Mouse (Mus musculus) adrenal gland, postnatal 4 days (tissue): ENCODE measurements around the gene Inpp4b. TPM values are rescaled to one million over a fixed set of nuclear protein-coding genes. Genes with fewer than 3 reads are reported as not detected.

Source experiments
- DNase-seq, 2 experiments: peaks; one replicate each; pipeline ENCODE4 v3.0.0; 2021 to 2022; ENCODE audit warnings: low spot score in 2 of 2, mixed read lengths in 2 of 2
- total RNA-seq, 2 experiments: library from RNA; stranded (reverse); gene quantifications; 2 replicates each; pipeline ENCODE4 v1.2.3; 2021

Gene Inpp4b
- total RNA-seq, 2 experiments from 2014 or later, result 9.8 to 10.8 TPM

DNA sequence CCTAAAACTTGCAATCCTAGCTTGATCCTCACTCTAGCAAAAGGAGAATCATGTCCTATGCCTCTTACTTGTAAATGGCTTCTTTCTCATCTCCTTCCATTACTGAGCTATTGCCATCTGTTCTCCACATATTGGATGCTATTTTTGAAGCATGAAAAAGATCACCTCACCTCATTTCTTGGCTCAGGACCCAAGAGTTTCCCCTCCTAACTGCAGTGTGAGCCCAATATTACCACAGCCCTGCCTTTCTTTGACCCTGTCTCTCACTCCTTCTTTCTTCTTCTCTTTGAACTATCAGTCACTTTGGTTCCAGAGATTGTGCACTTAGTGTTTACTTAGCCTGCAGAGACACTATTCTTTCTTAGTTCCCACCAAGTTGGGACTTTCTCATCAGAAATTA is 489.1 kb downstream of the Inpp4b start:
- DNase-seq, result no peak

DNA sequence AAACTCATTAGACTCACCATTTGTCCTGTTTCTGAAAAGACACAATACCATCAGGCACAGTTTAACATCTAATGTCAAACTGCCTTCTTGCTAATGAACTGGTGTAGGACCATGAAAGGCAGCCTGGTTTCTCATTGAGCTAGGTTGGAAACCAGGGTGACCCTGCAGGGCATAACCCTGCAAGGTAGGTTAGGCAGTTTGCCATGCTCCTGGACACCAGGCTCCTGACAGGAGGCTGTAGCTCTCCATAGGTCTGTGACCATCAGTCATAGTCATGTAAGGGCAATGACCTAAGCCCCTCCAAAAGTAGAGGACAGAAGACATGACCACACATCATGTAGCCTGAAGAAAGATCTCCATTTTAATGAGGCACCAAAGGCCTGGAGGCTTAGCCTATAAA is 491.5 kb downstream of the Inpp4b start:
- DNase-seq, result no peak

DNA sequence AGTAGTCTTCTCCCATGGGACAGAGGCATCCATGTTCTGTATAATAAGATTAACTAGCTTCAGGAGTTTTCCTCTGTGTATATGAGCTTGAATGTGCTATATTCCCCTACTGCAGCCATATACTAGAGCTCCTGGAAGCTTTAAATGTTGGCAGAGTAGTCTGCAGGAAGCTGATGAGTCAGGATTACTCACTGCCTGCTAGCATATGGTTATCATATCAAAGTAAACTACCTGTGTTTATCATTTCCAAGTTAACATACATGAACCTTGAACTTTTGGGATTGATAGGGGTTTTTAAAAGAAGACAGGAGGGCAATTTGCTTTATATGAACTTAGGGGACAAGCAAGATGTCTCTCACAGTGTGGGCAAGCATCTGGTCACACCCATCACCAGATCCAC is 498.2 kb downstream of the Inpp4b start:
- DNase-seq, result no peak

GRCm38 (mm10) chr8:81844104-81844982 is 502.0 kb downstream of the Inpp4b start:
- DNase-seq, result no peak

GRCm38 (mm10) chr8:81847929-81848328 is 505.6 kb downstream of the Inpp4b start:
- DNase-seq, result no peak

- no peak for DNase-seq
Observed at GRCm38 (mm10) chr8:81849976-81850375, 507.6 kb downstream of the Inpp4b start.

- no peak for DNase-seq
Observed at GRCm38 (mm10) chr8:81853184-81853583, 510.8 kb downstream of the Inpp4b start.

DNA sequence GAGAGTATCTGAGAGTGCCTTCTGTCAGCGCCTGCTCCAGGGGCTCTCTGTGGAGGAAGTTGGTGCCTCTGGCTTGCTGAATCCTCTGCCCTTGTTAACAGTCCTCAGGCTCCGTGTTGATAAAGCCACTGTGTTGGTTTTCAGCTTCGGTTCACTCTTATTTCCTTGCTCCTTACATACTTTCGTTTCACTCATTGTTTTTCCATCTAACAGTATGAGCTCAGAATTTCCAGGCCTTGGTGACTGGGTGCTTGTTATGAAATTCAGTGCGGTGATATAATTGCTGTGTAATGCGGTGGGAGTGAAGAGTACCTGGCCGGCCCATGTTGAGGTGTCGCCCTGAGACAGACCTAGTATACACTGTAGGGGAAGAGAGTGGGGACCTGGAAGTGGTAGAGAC is 512.2 kb downstream of the Inpp4b start:
- DNase-seq, result no peak

DNA sequence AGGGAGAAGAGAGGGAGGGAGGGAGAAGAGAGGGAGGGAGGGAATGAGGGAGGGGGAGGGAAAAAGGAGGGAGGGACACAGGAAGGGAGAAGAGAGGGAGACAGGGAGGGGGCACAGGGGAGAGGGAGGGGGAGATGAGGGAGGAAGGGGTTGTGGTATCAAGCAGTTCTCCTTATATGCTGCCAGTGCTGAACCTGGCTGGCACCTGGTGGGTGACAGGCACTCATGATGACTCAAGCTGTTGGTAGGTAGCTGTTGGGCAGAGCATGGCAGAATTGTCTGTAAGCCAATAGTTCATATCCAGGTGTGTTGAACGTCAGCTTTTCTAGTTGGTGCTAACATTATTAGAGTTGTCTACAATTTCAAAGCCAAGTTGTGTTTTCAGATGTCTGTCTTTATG is 512.7 kb downstream of the Inpp4b start:
- no peak for DNase-seq

- DNase-seq, result no peak
Observed at GRCm38 (mm10) chr8:81856120-81856519, 513.8 kb downstream of the Inpp4b start.

- DNase-seq, result no peak
Observed at GRCm38 (mm10) chr8:81856608-81857007, 514.3 kb downstream of the Inpp4b start.

DNA sequence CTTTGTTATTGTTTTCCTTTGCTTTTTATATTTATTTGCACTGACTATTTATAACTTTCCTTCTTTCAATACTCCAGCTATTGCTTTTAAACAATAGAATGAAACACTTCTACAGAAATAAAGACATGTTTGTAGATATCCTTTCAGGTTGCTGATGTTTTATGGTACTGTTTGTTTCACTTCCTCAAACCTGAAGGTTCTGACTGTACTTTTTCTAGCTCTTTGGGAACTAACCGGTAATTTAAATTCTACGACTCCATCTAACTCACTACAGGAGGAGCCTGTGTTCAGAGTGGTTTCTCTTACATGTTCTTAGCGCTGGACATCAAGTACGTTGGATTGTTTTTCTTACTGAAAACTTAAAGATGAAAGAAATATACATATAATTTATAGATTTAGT is 516.0 kb downstream of the Inpp4b start:
- no peak for DNase-seq

- no peak for DNase-seq
Observed at GRCm38 (mm10) chr8:81859805-81860204, 517.4 kb downstream of the Inpp4b start.

DNA sequence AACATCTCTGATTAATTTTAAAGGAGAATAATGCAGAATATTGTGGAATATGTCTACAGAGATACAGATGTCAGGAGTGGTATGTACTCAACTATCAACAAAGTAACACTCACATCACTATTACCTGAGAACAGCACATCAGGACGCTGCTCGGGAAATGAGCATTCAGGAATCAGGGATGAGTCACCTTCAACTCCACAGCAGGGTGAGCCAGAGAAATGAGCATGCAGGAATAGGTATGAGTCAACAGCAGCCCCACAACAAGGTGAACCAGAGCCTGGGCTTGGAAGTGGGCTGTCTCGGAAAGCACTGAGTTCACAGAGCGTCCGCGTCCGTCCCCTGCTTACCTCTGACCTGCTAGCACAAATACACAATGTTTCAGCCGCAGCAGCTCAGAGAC is 519.0 kb downstream of the Inpp4b start:
- DNase-seq, result no peak

DNA sequence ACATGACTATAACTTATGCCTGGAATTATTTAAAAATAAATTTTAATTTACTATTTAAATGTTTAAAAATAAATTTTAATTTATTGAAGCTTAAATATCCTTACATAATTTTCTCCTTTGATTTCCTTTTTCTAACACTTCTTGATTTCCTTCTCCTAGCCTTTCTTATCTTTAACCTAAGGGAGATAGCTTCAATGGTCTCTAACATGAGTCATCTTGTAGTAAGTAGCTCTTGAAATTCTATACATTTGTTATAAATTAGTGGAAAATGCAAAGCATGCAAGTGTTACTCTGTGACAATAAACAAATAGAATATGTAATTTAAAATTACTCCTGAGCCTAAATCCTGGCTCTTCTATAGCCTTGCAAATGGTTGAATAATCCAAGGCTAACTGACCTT is 520.4 kb downstream of the Inpp4b start:
- DNase-seq, result no peak

GRCm38 (mm10) chr8:81864318-81864717 is 522.0 kb downstream of the Inpp4b start:
- no peak for DNase-seq

DNA sequence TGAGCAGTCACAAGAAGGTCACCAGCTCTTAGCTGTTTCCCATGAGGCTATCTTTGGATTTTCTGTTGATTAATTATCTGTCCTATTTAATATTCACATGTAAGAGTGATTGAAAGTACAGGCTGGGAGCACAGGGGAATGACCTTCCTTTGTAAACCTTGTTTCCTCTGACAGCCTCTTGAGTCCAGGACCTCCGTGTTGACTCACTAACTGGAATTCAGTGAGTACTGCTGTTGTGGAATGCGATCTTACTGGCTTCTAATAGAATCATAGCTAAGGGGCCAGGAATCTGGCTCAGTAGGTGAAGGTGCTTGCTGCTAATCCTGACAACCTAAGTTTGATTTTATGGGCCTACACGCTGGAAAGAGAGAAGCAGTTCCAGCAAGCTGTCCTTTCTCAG is 523.3 kb downstream of the Inpp4b start:
- no peak for DNase-seq

DNA sequence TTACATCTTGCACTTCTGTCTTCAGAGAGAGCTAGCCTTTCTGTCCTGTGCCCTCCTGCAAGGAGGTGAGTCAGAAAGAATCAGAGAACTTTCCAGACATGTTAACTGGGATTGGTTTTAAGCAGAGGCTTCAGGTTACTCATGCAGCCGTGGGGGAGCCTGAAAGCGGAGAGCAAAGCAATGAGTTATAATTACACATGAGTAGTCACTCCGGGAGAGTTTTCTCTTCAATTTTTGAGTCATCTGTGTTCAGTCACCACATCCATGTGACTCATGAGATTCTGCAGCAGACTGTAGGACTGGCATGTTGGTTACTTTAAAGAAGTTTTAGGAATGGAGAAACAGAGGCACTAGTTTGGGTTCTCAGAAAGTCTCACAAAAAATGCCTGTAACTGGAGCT is 524.7 kb downstream of the Inpp4b start:
- DNase-seq, result no peak

GRCm38 (mm10) chr8:81870466-81870865 is 528.1 kb downstream of the Inpp4b start:
- DNase-seq, result no peak

GRCm38 (mm10) chr8:81880071-81880470 is 537.7 kb downstream of the Inpp4b start:
- no peak for DNase-seq

DNA sequence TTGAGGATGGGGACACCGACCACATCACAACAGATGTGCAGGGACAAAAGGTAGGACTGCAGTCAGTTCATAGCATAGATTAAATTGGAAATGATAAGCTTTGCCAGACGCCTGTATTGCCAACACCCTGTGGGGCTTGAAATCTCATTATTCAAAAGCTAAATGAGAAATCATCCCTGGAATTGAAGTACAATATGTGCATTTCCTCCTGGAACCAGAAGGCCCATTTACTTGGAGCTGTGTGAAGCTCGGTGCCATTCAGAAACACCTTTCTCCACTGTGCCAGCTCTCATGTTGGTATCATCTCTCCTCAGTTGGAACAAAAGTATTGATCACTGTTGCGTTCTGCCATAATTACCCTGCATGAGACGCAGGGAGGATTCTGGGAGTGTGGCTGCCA is 541.8 kb downstream of the Inpp4b start:
- DNase-seq, result no peak

DNA sequence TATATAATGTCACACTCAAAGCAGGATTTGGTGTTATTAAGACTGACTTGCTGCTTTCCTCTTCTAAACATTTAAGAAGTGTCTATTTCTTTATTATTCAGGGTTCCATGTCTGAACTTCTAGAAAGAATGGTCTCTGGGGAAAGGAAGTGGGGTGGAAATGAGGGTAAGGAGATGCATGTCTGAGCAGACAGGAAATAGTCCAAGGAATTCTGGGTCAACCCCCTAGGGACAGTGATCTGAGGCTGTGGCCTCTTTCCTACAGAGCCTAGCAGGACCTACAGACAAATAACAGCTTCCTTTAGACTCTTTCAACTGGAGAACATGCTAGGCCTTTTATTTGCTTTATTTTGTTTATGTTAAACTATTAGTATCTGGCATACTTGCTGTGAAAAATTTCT is 546.5 kb downstream of the Inpp4b start:
- no peak for DNase-seq

DNA sequence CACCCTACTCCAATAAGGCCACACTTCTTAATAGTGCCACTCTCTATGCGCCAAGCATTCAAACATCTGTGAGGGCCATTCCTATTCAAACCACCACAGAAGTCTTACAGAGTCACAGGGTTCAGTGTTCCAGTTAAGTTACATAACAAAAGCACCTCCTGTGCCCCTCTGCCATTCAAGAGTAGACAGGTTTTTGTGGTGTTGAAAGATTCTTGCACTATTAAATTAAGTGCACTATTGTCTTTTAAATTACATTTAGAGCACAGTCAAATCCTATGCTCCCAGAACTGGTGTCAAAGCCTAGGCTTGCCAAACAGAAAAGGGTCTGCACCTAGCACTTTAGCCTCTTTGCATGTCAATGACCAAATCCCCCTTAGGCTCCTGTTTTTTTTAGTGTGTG is 550.9 kb downstream of the Inpp4b start:
- DNase-seq, result no peak
